ENCODE assay signal across 17 mouse cellular contexts in the genomic region with DNA sequence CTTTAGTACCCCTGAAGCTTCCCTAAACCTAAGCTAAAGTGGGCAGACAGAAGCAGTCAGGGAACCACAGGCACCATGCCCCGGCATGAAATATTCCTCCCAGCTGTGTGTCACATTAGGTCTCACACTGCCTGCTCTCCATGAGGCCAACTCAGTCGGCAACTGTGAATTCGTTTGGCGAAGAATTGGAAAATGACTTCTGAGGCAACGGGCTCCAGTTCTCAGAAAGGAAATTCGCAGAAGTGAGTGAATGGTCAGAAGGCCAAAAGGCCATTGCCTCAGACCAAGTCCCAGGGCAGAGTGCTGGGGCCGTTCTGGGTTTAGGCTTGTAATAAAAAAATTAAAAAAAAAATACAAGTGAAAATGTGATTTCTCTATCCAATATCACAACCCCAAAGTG. TPM values are rescaled to one million over a fixed set of nuclear protein-coding genes. Genes with fewer than 3 reads are reported as not detected.
DNase-seq lines count a peak whose midpoint lies in the region; ATAC-seq lines count a peak whose summit lies in the region.
"Had no signal": no experiment of that assay in that cellular context is flagged by ENCODE, and none has a peak within 500 bp of the region (broad histone marks: within the 10 kb centered on the region; RNA-seq: fewer than 3 reads in every experiment).

No protein-coding gene starts in this region.

- no peak overlapping the region for H3K4me2 ChIP-seq in limb, embryonic 11.5 days (ENCODE audit: low read depth, severe bottlenecking)
- H3K4me2 ChIP-seq: limb, embryonic 15.5 days; neural tube, embryonic 13.5 days had no signal

- no peak overlapping the region for H3K9ac ChIP-seq in limb, embryonic 11.5 days (ENCODE audit: low read length)
- H3K9ac ChIP-seq: limb, embryonic 15.5 days; neural tube, embryonic 13.5 days had no signal

- H3K4me3 ChIP-seq in limb, embryonic 11.5 days (ENCODE audit: low read depth, low read length) = no peak overlapping the region
- H3K4me3 ChIP-seq: embryonic facial prominence, embryonic 10.5 days; limb, embryonic 15.5 days; neural tube, embryonic 13.5 days had no signal

- DNase-seq in heart, adult 8-10 months (ENCODE audit: low spot score) = peak; percentile 56
- DNase-seq in heart, postnatal 4 days = no peak
- peak; percentile 50 for DNase-seq in adrenal gland, postnatal 10 days
- DNase-seq in gastrocnemius, postnatal 14 days = peak; percentile 55
- DNase-seq in limb, embryonic 11.5 days (ENCODE audit: low spot score) = no peak
- no peak for DNase-seq in right cerebral cortex, postnatal 36 days (ENCODE audit: low spot score in 2 of 2)
- no peak for DNase-seq in frontal cortex, adult 2 months (ENCODE audit: extremely low spot score in 1 of 2, low spot score in 1 of 2)
- DNase-seq in left cerebral cortex, adult 9 months (ENCODE audit: low spot score in 2 of 2) = no peak
- DNase-seq: B cell, adult 2 months; cerebellum, postnatal 10 days; right cerebral cortex, adult 18-20 months had no signal

- H3K36me3 ChIP-seq in limb, embryonic 11.5 days (ENCODE audit: control insufficient read depth, insufficient read depth, low read length) = no peaks in the 10 kb centered on the region
- H3K36me3 ChIP-seq: embryonic facial prominence, embryonic 10.5 days; limb, embryonic 15.5 days; neural tube, embryonic 13.5 days had no signal

- no peak for ATAC-seq in limb, embryonic 11.5 days (ENCODE audit: insufficient number of reproducible peaks, low FRiP score, low TSS enrichment, low read depth)
- ATAC-seq: intestine, embryonic 16.5 days; midbrain, embryonic 16.5 days had no signal

- H3K9me3 ChIP-seq in limb, embryonic 11.5 days (ENCODE audit: control insufficient read depth, low read length) = no peaks in the 10 kb centered on the region
- H3K9me3 ChIP-seq: embryonic facial prominence, embryonic 10.5 days; limb, embryonic 15.5 days; neural tube, embryonic 13.5 days had no signal

- 0 out of 2 replicates have a peak overlapping the region, but pooled peaks have one; percentile 14 for H3K27ac ChIP-seq in limb, embryonic 11.5 days (replicated peaks; ENCODE audit: low read depth, low read length)
- H3K27ac ChIP-seq: embryonic facial prominence, embryonic 10.5 days; limb, embryonic 15.5 days; macrophage; neural tube, embryonic 13.5 days had no signal

- 46% methylated on average over 7 of the region's 7 CpGs for WGBS in limb, embryonic 11.5 days

- H3K27me3 ChIP-seq in limb, embryonic 11.5 days (ENCODE audit: control insufficient read depth, insufficient read depth, low read length) = no peaks in the 10 kb centered on the region
- H3K27me3 ChIP-seq: limb, embryonic 15.5 days; neural tube, embryonic 13.5 days had no signal

- H3K4me1 ChIP-seq in limb, embryonic 11.5 days (ENCODE audit: control insufficient read depth, insufficient read depth, low read length) = peaks cover 5% of the 10 kb centered on the region; the same call in 1 of the 2 replicates
- H3K4me1 ChIP-seq: neural tube, embryonic 13.5 days had no signal

- intact Hi-C loops in gastrocnemius, postnatal 14 days (cut with DNase I; ENCODE audit: low total_unique reads) = no loop called here

RNA-seq across cellular contexts. Expression of a gene that starts 43.9 kb away (rescaled TPM):
- 1 to 10 TPM; 7.6 to 9.7 (median 8.2) TPM for total RNA-seq in heart, adult 8-10 months (2022)
- 10 to 100 TPM; 79.4 to 83.7 TPM for total RNA-seq in heart, postnatal 4 days (2021)
- total RNA-seq in adrenal gland, postnatal 10 days (2021) = 100 to 1,000 TPM in 1 of 2 experiments, 10 to 100 TPM in 1; 66.7 to 104 TPM
- 10 to 100 TPM; 39.7 to 63.6 TPM for total RNA-seq in gastrocnemius, postnatal 14 days (2021)
- polyA plus RNA-seq in limb, embryonic 11.5 days (2014; fragmentation: Nextera tagmentation; extraction: Ambion mirVana) = 51.4 and 61.7 TPM in 2 replicates
- polyA plus RNA-seq in frontal cortex, adult 2 months (2012; rRNA removed) = 12.0 and 12.6 TPM in 2 replicates

Comparison
In these comparisons a context has a peak if more than half of its experiments do, and no peak if none do; other contexts are left out.
1. DNase-seq: peak in heart, adult 8-10 months (single experiment), adrenal gland, postnatal 10 days (single experiment) and gastrocnemius, postnatal 14 days (single experiment); none in heart, postnatal 4 days (single experiment), limb, embryonic 11.5 days (single experiment), right cerebral cortex, postnatal 36 days (0 of 2), frontal cortex, adult 2 months (0 of 2) and left cerebral cortex, adult 9 months (0 of 2).